Mouse (Mus musculus) ES-E14 (cell line): ENCODE results near the gene Stfa2l1.

Source experiments
- CHD2 ChIP-seq: IDR thresholded peaks from 2 replicates; pipeline ENCODE4 v1.6.1; 2014; ENCODE audit warnings: mild to moderate bottlenecking, low read depth, low read length, inconsistent platforms
- HCFC1 ChIP-seq: IDR thresholded peaks from 2 replicates; pipeline ENCODE4 v1.6.1; 2012; ENCODE audit warnings: low read length, inconsistent platforms, borderline replicate concordance; ENCODE audit not compliant: insufficient read depth
- MAFK ChIP-seq: IDR thresholded peaks from 2 replicates; pipeline ENCODE4 v1.6.1; 2014; ENCODE audit warnings: mild to moderate bottlenecking, low read depth, low read length, inconsistent platforms; ENCODE audit not compliant: insufficient read depth
- ZC3H11A ChIP-seq: IDR thresholded peaks from 2 replicates; pipeline ENCODE4 v1.6.1; 2012; ENCODE audit warnings: low read depth, mild to moderate bottlenecking, inconsistent platforms, low read length, borderline replicate concordance
- ZNF384 ChIP-seq: IDR thresholded peaks from 2 replicates; pipeline ENCODE4 v1.6.1; 2012; ENCODE audit warnings: low read depth, low read length, inconsistent platforms

DNA sequence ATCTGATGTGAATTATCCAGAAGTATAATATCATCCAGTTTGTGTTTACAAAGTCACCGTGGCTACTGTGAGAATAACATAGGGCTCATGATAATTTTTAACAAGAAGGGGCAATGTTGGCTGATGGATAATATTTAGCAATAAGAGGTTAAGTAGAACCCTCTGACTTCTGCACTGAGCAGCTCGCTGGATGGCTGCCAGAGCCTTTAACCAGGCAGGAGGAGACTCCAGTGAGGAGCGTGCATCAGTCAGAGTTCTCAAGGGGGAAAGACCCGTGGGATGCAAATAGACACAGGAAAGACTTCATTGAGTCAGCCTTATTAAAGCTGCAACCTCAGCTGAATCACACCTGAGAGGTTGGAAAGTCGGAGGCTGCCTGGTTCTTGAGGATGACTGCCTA lies 47.2 kb downstream of the Stfa2l1 start:
- TF ChIP-seq CHD2 (no peak), ZNF384 (no peak), HCFC1 (no peak), MAFK (no peak), ZC3H11A (no peak)
